Mouse (Mus musculus) forebrain, embryonic 12.5 days (tissue): Measurements from ENCODE around the gene Znrf2. TPM values are rescaled to one million over a fixed set of nuclear protein-coding genes. Genes with fewer than 3 reads are reported as not detected.
"Not testable (repeated sequence)": the region's sequence is repeated elsewhere in the genome, so short reads cannot be mapped to it uniquely, and the experiment has no call there.

ENCODE experiments used
- ATAC-seq: fragments of 200-750 bp; cut with Nextera tagmentation; 2 replicates; pipeline ENCODE4 v1.8.0; 2017; ENCODE audit warnings: moderate TSS enrichment; ENCODE audit not compliant: low FRiP score
- H3K27ac ChIP-seq: fragments of 300-500 bp; sonication (generic); 2 replicates; pipeline ENCODE4 v1.5.1; 2016; ENCODE audit warnings: mild to moderate bottlenecking
- H3K27me3 ChIP-seq: fragments of 300-500 bp; sonication (generic); 2 replicates; pipeline ENCODE4 v1.6.1; 2016; ENCODE audit warnings: mild to moderate bottlenecking
- H3K36me3 ChIP-seq: fragments of 300-500 bp; sonication (generic); replicated peaks from 2 replicates; pipeline ENCODE4 v1.6.1; 2016; ENCODE audit warnings: mild to moderate bottlenecking
- H3K4me1 ChIP-seq: fragments of 300-500 bp; sonication (generic); 2 replicates; pipeline ENCODE4 v1.6.1; 2016
- H3K4me2 ChIP-seq: fragments of 300-500 bp; sonication (generic); 2 replicates; pipeline ENCODE4 v1.6.1; 2016; ENCODE audit warnings: mild to moderate bottlenecking, moderate library complexity
- H3K4me3 ChIP-seq: fragments of 300-500 bp; sonication (generic); replicated peaks from 2 replicates; pipeline ENCODE4 v1.5.1; 2016; ENCODE audit warnings: mild to moderate bottlenecking
- H3K9ac ChIP-seq: fragments of 300-500 bp; sonication (generic); 2 replicates; pipeline ENCODE4 v1.6.1; 2016; ENCODE audit warnings: mild to moderate bottlenecking
- H3K9me3 ChIP-seq: fragments of 300-500 bp; sonication (generic); 2 replicates; pipeline ENCODE4 v1.6.1; 2016
- WGBS: fragments of 180-500 bp; shearing (Covaris S2); methylation state at CpG from one replicate; pipeline ENCODE4 v1.1.7; 2016; 5-methylcytosine and 5-hydroxymethylcytosine counted together
- polyA plus RNA-seq: library from polyadenylated mRNA; unstranded; fragments of >200 nt; fragmentation: Nextera tagmentation; extraction: Ambion mirVana; gene quantifications from 2 replicates; pipeline ENCODE4 v1.2.1, GENCODE M21; 2016

Znrf2 gene
- polyA plus RNA-seq, 1 experiment from 2014 or later, result 5.6 TPM

- Histone ChIP-seq H3K4me3 (no peak overlapping the region), H3K36me3 (no peaks in the 10 kb centered on the region), H3K4me2 (no peak overlapping the region), H3K27ac (no peak overlapping the region), H3K9me3 (no peaks in the 10 kb centered on the region), H3K9ac (no peak overlapping the region), H3K4me1 (peaks cover 7% of the 10 kb centered on the region), H3K27me3 (no peaks in the 10 kb centered on the region; the same call in 1 of the 2 replicates)
- ATAC-seq, result no peak
- WGBS, result 85% methylated on average over 11 of the region's 11 CpGs
Observed at GRCm38 (mm10) chr6:54811546-54812250, 5.0 kb upstream of the Znrf2 start.

DNA sequence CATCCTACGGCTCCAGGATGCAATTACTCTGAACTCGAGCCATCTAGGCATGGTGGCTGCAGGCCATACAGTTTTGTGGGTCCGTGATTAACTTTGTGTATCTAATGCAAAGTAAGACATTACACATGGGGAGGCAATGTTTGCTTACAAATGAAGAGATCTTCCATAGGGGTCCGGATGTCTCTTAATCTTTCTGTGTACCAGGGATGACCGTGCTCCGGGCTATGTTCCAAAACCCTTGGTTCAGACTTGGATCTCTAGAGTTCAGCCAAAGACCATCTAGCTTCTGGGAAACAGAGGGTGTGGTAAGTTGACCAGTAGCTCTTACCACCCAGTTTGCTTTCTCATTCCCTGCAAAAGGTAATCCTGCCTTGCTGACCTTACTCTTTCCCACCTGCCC, 4.4 kb upstream of the Znrf2 start:
- no peak overlapping the region for H3K4me2 ChIP-seq
- no peaks in the 10 kb centered on the region for H3K9me3 ChIP-seq
- H3K4me3 ChIP-seq, result no peak overlapping the region
- H3K27me3 ChIP-seq, result no peaks in the 10 kb centered on the region; the same call in 1 of the 2 replicates
- H3K9ac ChIP-seq, result no peak overlapping the region
- peaks cover 7% of the 10 kb centered on the region for H3K4me1 ChIP-seq
- H3K27ac ChIP-seq, result no peak overlapping the region
- no peak for ATAC-seq
- WGBS, result 91% methylated on average over 6 of the region's 6 CpGs
- H3K36me3 ChIP-seq, result no peaks in the 10 kb centered on the region

- Histone ChIP-seq H3K27ac (no peak overlapping the region), H3K27me3 (no peaks in the 10 kb centered on the region; the same call in 1 of the 2 replicates), H3K4me1 (peaks cover 29% of the 10 kb centered on the region), H3K36me3 (no peaks in the 10 kb centered on the region), H3K4me2 (peak overlapping the region; percentile 68; the same call in 1 of the 2 replicates), H3K9me3 (no peaks in the 10 kb centered on the region), H3K4me3 (no peak overlapping the region), H3K9ac (no peak overlapping the region)
- WGBS, result 80% methylated on average over 9 of the region's 9 CpGs
- ATAC-seq, result no peak
Observed at GRCm38 (mm10) chr6:54815428-54816130, 1.1 kb upstream of the Znrf2 start.

DNA sequence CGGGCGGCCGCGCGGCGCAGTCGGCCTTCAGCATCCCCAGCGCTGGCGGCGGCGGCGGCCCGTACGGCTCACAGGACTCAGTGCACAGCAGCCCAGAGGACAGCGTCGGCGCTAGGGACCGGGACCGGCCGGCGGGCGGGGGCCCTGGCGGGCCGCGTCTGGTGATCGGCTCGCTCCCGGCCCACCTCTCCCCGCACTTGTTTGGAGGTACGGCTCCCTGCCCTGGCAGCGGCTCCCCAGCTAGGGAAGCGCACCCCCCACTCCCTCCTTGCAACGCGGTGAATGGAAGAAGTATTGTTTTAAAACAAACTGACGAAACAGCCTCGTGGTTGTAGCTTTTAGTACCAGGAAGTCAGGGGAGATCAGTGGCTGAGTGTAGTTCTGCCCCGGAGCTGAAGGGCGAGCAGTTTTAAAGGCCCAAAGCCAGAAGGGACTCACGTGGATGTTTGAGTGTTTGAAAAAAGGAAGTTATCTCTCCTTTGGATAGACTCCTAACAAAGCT, 601 bp downstream of the Znrf2 start:
- under 1% methylated on average over 30 of the region's 39 CpGs for WGBS
- Histone ChIP-seq H3K27ac (peak overlapping the region; percentile 99), H3K27me3 (no peaks in the 10 kb centered on the region; the same call in 1 of the 2 replicates), H3K4me2 (peak overlapping the region; percentile 68), H3K9me3 (no peaks in the 10 kb centered on the region), H3K4me1 (peaks cover 26% of the 10 kb centered on the region), H3K36me3 (no peaks in the 10 kb centered on the region), H3K4me3 (peak overlapping the region; percentile 87), H3K9ac (peak overlapping the region; percentile 90)
- peak; percentile 47 for ATAC-seq

- Histone ChIP-seq H3K4me1 (peaks cover 26% of the 10 kb centered on the region), H3K27me3 (no peaks in the 10 kb centered on the region; the same call in 1 of the 2 replicates), H3K9me3 (no peaks in the 10 kb centered on the region), H3K4me3 (peak overlapping the region; percentile 87), H3K4me2 (peak overlapping the region; percentile 68), H3K27ac (no peak overlapping the region), H3K9ac (peak overlapping the region; percentile 90; the same call in 1 of the 2 replicates), H3K36me3 (no peaks in the 10 kb centered on the region)
- 60% methylated on average over 2 of the region's 2 CpGs for WGBS
- no peak for ATAC-seq
Observed at GRCm38 (mm10) chr6:54818389-54818788, 1.7 kb downstream of the Znrf2 start.

DNA sequence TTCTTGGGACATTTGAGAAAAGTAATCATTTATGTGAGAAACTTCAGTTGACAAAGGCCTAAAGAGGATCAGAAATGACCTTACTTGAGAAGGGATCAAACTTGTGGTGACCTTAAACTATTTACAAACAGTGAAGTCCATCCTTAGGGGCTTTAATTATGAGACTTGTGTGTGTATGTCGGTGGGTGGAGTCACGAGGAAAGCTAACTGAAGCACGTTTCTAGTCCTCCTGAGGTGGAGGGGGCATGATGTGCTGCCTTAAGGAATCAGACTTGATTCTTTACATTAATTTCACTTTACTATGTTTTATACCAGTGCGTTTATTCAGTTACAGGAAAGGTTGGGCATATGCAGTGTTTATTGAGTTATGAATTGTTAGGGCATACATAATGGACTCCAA, 2.6 kb downstream of the Znrf2 start:
- H3K27me3 ChIP-seq, result no peaks in the 10 kb centered on the region; the same call in 1 of the 2 replicates
- 33% methylated on average over 4 of the region's 4 CpGs for WGBS
- 0 out of 2 replicates have a peak overlapping the region, but pooled peaks have one; percentile 9 for H3K4me2 ChIP-seq
- H3K9me3 ChIP-seq, result no peaks in the 10 kb centered on the region
- H3K27ac ChIP-seq, result no peak overlapping the region
- H3K36me3 ChIP-seq, result no peaks in the 10 kb centered on the region
- no peak for ATAC-seq
- H3K4me3 ChIP-seq, result no peak overlapping the region
- H3K9ac ChIP-seq, result no peak overlapping the region
- H3K4me1 ChIP-seq, result peaks cover 26% of the 10 kb centered on the region

DNA sequence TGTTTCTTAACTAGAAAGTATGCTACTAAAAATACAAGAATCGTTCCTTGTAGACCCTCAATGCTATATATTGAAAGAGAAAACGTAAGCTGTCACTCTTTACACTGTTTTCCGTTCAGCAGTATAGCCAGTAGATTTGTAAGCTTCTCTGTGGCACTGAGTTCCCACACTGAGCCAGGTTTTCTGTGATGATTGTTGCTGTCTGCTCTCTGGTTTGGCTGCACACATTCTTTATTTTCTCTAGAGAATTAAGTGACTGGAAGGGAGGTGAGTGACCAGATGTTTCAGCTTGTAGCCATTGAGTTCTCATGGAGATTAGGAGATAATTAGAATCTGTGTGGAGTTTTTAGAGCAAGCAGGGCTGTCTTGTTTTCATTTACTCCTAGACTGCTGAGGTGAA, 3.0 kb downstream of the Znrf2 start:
- WGBS, result 47% methylated on average over 3 of the region's 3 CpGs
- no peak for ATAC-seq
- Histone ChIP-seq H3K9me3 (no peaks in the 10 kb centered on the region), H3K9ac (no peak overlapping the region), H3K4me2 (0 out of 2 replicates have a peak overlapping the region, but pooled peaks have one; percentile 6), H3K27ac (no peak overlapping the region), H3K27me3 (no peaks in the 10 kb centered on the region; the same call in 1 of the 2 replicates), H3K4me3 (no peak overlapping the region), H3K4me1 (peaks cover 26% of the 10 kb centered on the region), H3K36me3 (no peaks in the 10 kb centered on the region)

GRCm38 (mm10) chr6:54822348-54822747, 5.6 kb downstream of the Znrf2 start:
- Histone ChIP-seq H3K27ac (no peak overlapping the region), H3K27me3 (no peaks in the 10 kb centered on the region), H3K4me3 (no peak overlapping the region), H3K4me2 (no peak overlapping the region), H3K9me3 (no peaks in the 10 kb centered on the region), H3K36me3 (no peaks in the 10 kb centered on the region), H3K9ac (no peak overlapping the region), H3K4me1 (peaks cover 22% of the 10 kb centered on the region)
- 94% methylated on average over 4 of the region's 4 CpGs for WGBS
- ATAC-seq, result no peak

DNA sequence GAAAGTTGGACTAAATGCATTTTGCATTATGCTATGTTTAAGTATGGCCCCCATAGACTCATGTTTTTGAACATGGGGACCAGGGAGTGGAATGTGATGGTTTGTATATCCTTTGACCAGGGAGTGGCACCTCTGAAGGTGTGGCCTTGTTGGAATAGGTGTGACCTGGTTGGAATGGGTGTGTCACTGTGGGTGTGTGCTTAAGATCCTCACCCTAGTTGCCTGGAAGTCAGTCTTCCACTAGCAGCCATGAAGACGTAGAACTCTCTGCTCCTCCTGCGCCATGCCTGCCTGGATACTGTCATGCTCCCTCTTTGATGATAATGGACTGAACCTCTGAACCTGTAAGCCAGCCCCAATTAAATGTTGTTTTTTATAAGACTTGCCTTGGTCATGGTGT, 7.8 kb downstream of the Znrf2 start:
- not testable (repeated sequence) for ATAC-seq, H3K9me3 ChIP-seq, H3K27me3 ChIP-seq, H3K4me3 ChIP-seq, H3K4me2 ChIP-seq, H3K27ac ChIP-seq, H3K36me3 ChIP-seq, H3K9ac ChIP-seq
- 95% methylated on average over 2 of the region's 2 CpGs for WGBS
- H3K4me1 ChIP-seq, result peaks cover 11% of the 10 kb centered on the region

- no peak overlapping the region for H3K27ac ChIP-seq
- H3K36me3 ChIP-seq, result no peaks in the 10 kb centered on the region
- 87% methylated on average over 5 of the region's 5 CpGs for WGBS
- no peak overlapping the region for H3K9ac ChIP-seq
- peaks cover 15% of the 10 kb centered on the region for H3K4me1 ChIP-seq
- H3K4me2 ChIP-seq, result no peak overlapping the region
- H3K4me3 ChIP-seq, result no peak overlapping the region
- H3K9me3 ChIP-seq, result no peaks in the 10 kb centered on the region
- no peak for ATAC-seq
- no peaks in the 10 kb centered on the region for H3K27me3 ChIP-seq
Observed at GRCm38 (mm10) chr6:54827481-54827880, 10.8 kb downstream of the Znrf2 start.

DNA sequence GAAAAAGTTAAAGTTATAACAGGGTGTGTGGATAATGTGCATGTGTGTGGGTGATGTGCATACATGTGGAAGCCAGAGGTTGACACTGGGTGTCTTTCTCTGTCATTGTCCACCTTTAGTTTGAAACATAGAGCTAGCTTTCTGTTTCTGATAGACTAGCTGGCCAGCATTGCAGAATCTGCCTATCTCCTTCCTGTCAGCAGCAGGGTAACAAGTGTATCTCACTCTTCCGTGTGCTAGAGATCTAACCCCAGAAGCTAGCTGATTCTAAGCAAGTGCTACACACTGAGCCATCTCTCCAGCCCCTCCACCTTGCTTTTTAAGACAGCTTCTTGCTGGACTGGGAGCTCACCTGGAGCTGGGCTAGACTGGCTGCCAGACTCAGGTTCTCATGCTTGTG, 11.6 kb downstream of the Znrf2 start:
- peaks cover 15% of the 10 kb centered on the region for H3K4me1 ChIP-seq
- H3K4me2 ChIP-seq, result no peak overlapping the region
- no peak overlapping the region for H3K9ac ChIP-seq
- WGBS, result 81% methylated on average over 1 of the region's 1 CpGs
- H3K4me3 ChIP-seq, result no peak overlapping the region
- H3K27me3 ChIP-seq, result no peaks in the 10 kb centered on the region
- no peak for ATAC-seq
- no peaks in the 10 kb centered on the region for H3K36me3 ChIP-seq
- H3K27ac ChIP-seq, result no peak overlapping the region
- no peaks in the 10 kb centered on the region for H3K9me3 ChIP-seq

DNA sequence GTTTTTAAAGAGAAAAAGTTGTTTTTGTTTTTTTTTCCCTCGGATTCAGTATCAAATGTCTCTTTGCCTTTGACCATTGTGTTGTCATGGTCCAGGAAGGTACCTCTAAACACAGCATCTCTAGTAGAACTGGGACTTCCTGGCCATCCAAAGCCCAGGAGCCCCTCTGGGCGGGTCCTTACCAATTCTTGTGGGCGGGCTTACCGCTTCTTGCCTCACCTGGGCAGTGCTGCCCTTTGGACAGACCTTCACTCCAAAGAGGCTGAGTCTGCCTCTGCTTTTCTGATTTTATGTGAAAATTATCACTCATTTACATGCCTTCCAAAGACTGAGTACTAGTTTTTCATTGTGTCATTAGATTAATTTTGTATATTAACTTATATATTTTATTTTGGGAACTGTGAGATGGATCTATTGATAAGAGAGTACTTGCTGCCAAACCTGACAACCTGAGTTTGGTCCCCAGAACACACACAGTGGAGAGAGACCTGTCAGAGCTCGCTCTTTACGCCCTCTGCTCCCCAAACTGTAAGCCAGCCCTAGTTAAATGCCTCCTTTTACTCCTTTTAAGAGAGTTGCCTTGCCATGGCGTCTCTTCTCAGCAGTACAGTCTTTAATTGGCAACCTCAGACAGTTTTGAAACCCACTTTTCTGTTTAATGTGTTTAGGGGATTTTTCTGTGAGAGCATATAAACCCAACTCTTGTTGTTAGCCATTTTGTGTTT, 13.5 kb downstream of the Znrf2 start:
- no peak overlapping the region for H3K4me3 ChIP-seq
- H3K27me3 ChIP-seq, result no peaks in the 10 kb centered on the region
- no peaks in the 10 kb centered on the region for H3K36me3 ChIP-seq
- 75% methylated on average over 7 of the region's 7 CpGs for WGBS
- peaks cover 15% of the 10 kb centered on the region for H3K4me1 ChIP-seq
- no peaks in the 10 kb centered on the region for H3K9me3 ChIP-seq
- no peak for ATAC-seq
- H3K4me2 ChIP-seq, result no peak overlapping the region
- H3K27ac ChIP-seq, result no peak overlapping the region
- H3K9ac ChIP-seq, result no peak overlapping the region
